Mouse (Mus musculus): ENCODE measurements around the gene Eif4g3. TPM values are rescaled to one million over a fixed set of nuclear protein-coding genes. Genes with fewer than 3 reads are reported as not detected.
"Not testable (repeated sequence)": the region's sequence is repeated elsewhere in the genome, so short reads cannot be mapped to it uniquely, and the experiment has no call there.

Eif4g3 gene
- polyA plus RNA-seq, 2 experiments = 5.6 to 15.6 TPM

GRCm38 (mm10) chr4:137979066-137979644 is 13.7 kb upstream of the Eif4g3 start:
- not testable (repeated sequence) for ATAC-seq (ENCODE audit: insufficient read depth)

GRCm38 (mm10) chr4:137982869-137983268 is 10.0 kb upstream of the Eif4g3 start:
- Histone ChIP-seq H3K4me2 (ENCODE audit: low read depth) (no peak overlapping the region), H3K36me3 (replicated peaks; ENCODE audit: control insufficient read depth, insufficient read depth, low read depth) (no peaks in the 10 kb centered on the region), H3K9ac (replicated peaks) (no peak overlapping the region), H3K4me3 (ENCODE audit: insufficient read depth in 1 of 2, low read depth in 2 of 2, low read length in 2 of 2) (no peak overlapping the region), H3K4me1 (replicated peaks; ENCODE audit: control insufficient read depth in 2 of 2, insufficient read depth in 2 of 2, low read length in 1 of 2) (no peaks in the 10 kb centered on the region), H3K27ac (no peak overlapping the region), H3K9me3 (ENCODE audit: control insufficient read depth, low read length) (no peaks in the 10 kb centered on the region), H3K27me3 (ENCODE audit: control insufficient read depth, insufficient read depth, low read length) (no peaks in the 10 kb centered on the region)
- DNase-seq (ENCODE audit: low read depth in 3 of 3, low spot score in 3 of 3) (no peak), ATAC-seq (ENCODE audit: insufficient read depth) (no peak)
- TF ChIP-seq EP300 (IDR thresholded peaks at IDR 0.05; ENCODE audit: low read depth) = no peak
- no peak for TF ChIP-seq CTCF (IDR thresholded peaks at IDR 0.05; ENCODE audit: low read depth)
- WGBS (ENCODE audit: insufficient replicate concordance) = 41% methylated on average over 1 of the region's 1 CpGs

More at GRCm38 (mm10) chr4:137979066-137979644, 13.7 kb upstream of the Eif4g3 start:
- not testable (repeated sequence) for H3K27me3 ChIP-seq (ENCODE audit: control insufficient read depth, insufficient read depth, low read length); H3K4me3 ChIP-seq (ENCODE audit: insufficient read depth in 1 of 2, low read depth in 2 of 2, low read length in 2 of 2); H3K27ac ChIP-seq; DNase-seq (ENCODE audit: low read depth in 3 of 3, low spot score in 3 of 3); H3K36me3 ChIP-seq (replicated peaks; ENCODE audit: control insufficient read depth, insufficient read depth, low read depth); H3K9ac ChIP-seq (replicated peaks); H3K9me3 ChIP-seq (ENCODE audit: control insufficient read depth, low read length); H3K4me2 ChIP-seq (ENCODE audit: low read depth); H3K4me1 ChIP-seq (replicated peaks; ENCODE audit: control insufficient read depth in 2 of 2, insufficient read depth in 2 of 2, low read length in 1 of 2)
- WGBS (ENCODE audit: insufficient replicate concordance) = no CpG with 5 or more reads among the region's 11 CpGs

- H3K27me3 ChIP-seq (ENCODE audit: control insufficient read depth, insufficient read depth, low read length) = no peaks in the 10 kb centered on the region
- no peak overlapping the region for H3K4me3 ChIP-seq (ENCODE audit: insufficient read depth in 1 of 2, low read depth in 2 of 2, low read length in 2 of 2)
- H3K27ac ChIP-seq = no peak overlapping the region
- H3K9ac ChIP-seq (replicated peaks) = no peak overlapping the region
- WGBS (ENCODE audit: insufficient replicate concordance) = 21% methylated on average over 10 of the region's 10 CpGs
- no peaks in the 10 kb centered on the region for H3K9me3 ChIP-seq (ENCODE audit: control insufficient read depth, low read length)
- H3K36me3 ChIP-seq (replicated peaks; ENCODE audit: control insufficient read depth, insufficient read depth, low read depth) = no peaks in the 10 kb centered on the region
- TF ChIP-seq CTCF (IDR thresholded peaks at IDR 0.05; ENCODE audit: low read depth) (no peak), EP300 (IDR thresholded peaks at IDR 0.05; ENCODE audit: low read depth) (no peak)
- H3K4me2 ChIP-seq (ENCODE audit: low read depth) = no peak overlapping the region
- no peaks in the 10 kb centered on the region for H3K4me1 ChIP-seq (replicated peaks; ENCODE audit: control insufficient read depth in 2 of 2, insufficient read depth in 2 of 2, low read length in 1 of 2)
- ATAC-seq (ENCODE audit: insufficient read depth) = no peak
- DNase-seq (ENCODE audit: low read depth in 3 of 3, low spot score in 3 of 3) = no peak
Measured at GRCm38 (mm10) chr4:137984212-137984611, 8.6 kb upstream of the Eif4g3 start.

- TF ChIP-seq EP300 (IDR thresholded peaks at IDR 0.05; ENCODE audit: low read depth) (no peak), CTCF (IDR thresholded peaks at IDR 0.05; ENCODE audit: low read depth) (no peak)
- Histone ChIP-seq H3K27ac (no peak overlapping the region), H3K9ac (replicated peaks) (no peak overlapping the region), H3K4me1 (replicated peaks; ENCODE audit: control insufficient read depth in 2 of 2, insufficient read depth in 2 of 2, low read length in 1 of 2) (no peaks in the 10 kb centered on the region), H3K4me2 (ENCODE audit: low read depth) (no peak overlapping the region), H3K36me3 (replicated peaks; ENCODE audit: control insufficient read depth, insufficient read depth, low read depth) (no peaks in the 10 kb centered on the region), H3K27me3 (ENCODE audit: control insufficient read depth, insufficient read depth, low read length) (no peaks in the 10 kb centered on the region), H3K4me3 (ENCODE audit: insufficient read depth in 1 of 2, low read depth in 2 of 2, low read length in 2 of 2) (no peak overlapping the region), H3K9me3 (ENCODE audit: control insufficient read depth, low read length) (no peaks in the 10 kb centered on the region)
- 59% methylated on average over 5 of the region's 5 CpGs for WGBS (ENCODE audit: insufficient replicate concordance)
- no peak for DNase-seq (ENCODE audit: low read depth in 3 of 3, low spot score in 3 of 3)
- ATAC-seq (ENCODE audit: insufficient read depth) = no peak
Measured at GRCm38 (mm10) chr4:137984746-137985145, 8.1 kb upstream of the Eif4g3 start.

- Histone ChIP-seq H3K4me1 (replicated peaks; ENCODE audit: control insufficient read depth in 2 of 2, insufficient read depth in 2 of 2, low read length in 1 of 2) (peaks cover 0 to 3% of the 10 kb centered on the region in 2 experiments; a peak in 3 of 4 replicates), H3K27ac (no peak overlapping the region), H3K9me3 (ENCODE audit: control insufficient read depth, low read length) (no peaks in the 10 kb centered on the region), H3K27me3 (ENCODE audit: control insufficient read depth, insufficient read depth, low read length) (peaks cover 7% of the 10 kb centered on the region), H3K4me2 (ENCODE audit: low read depth) (no peak overlapping the region), H3K36me3 (replicated peaks; ENCODE audit: control insufficient read depth, insufficient read depth, low read depth) (no peaks in the 10 kb centered on the region), H3K4me3 (ENCODE audit: insufficient read depth in 1 of 2, low read depth in 2 of 2, low read length in 2 of 2) (no peak overlapping the region), H3K9ac (replicated peaks) (no peak overlapping the region)
- DNase-seq (ENCODE audit: low read depth in 3 of 3, low spot score in 3 of 3) (no peak), ATAC-seq (ENCODE audit: insufficient read depth) (no peak)
- WGBS (ENCODE audit: insufficient replicate concordance) = 78% methylated on average over 5 of the region's 5 CpGs
- TF ChIP-seq EP300 (IDR thresholded peaks at IDR 0.05; ENCODE audit: low read depth) = no peak
- no peak for TF ChIP-seq CTCF (IDR thresholded peaks at IDR 0.05; ENCODE audit: low read depth)
Measured at GRCm38 (mm10) chr4:137989426-137989825, 3.4 kb upstream of the Eif4g3 start.
